9 mouse cellular contexts compared by ENCODE assay signal in genomic region chr1:89104066-89104765, GRCm38 (mm10). TPM values are rescaled to one million over a fixed set of nuclear protein-coding genes. Genes with fewer than 3 reads are reported as not detected.
A peak's percentile ranks its signal among the peaks of the same experiment; 100 is the strongest.
DNase-seq lines count a peak whose midpoint lies in the region; ATAC-seq lines count a peak whose summit lies in the region.
"Had no signal": no experiment of that assay in that cellular context is flagged by ENCODE, and none has a peak within 500 bp of the region (broad histone marks: within the 10 kb centered on the region; RNA-seq: fewer than 3 reads in every experiment).

No protein-coding gene starts in this region.

- H3K9me3 ChIP-seq in heart, embryonic 14.5 days (ENCODE audit: control insufficient read depth, low read length), result no peaks in the 10 kb centered on the region
- no peaks in the 10 kb centered on the region for H3K9me3 ChIP-seq in limb, embryonic 15.5 days

- peak overlapping the region; percentile 94 to 97 for H3K27ac ChIP-seq in heart, embryonic 14.5 days (replicated peaks in 1 of 2; ENCODE audit: control insufficient read depth in 1 of 2, insufficient read depth in 1 of 2, low read depth in 2 of 2, low read length in 2 of 2)
- peak overlapping the region; percentile 33; the same call in 1 of the 2 replicates for H3K27ac ChIP-seq in limb, embryonic 15.5 days

- H3K9ac ChIP-seq in heart, embryonic 14.5 days (ENCODE audit: low read length), result peak overlapping the region; percentile 42
- no peak overlapping the region for H3K9ac ChIP-seq in limb, embryonic 15.5 days

- DNase-seq in right cerebral cortex, postnatal 4 days, result peak; percentile 21
- no peak for DNase-seq in right cerebral cortex, adult 2 months (ENCODE audit: low spot score in 2 of 2)
- peak; percentile 65 for DNase-seq in urinary bladder, postnatal 25 days (ENCODE audit: low spot score)
- DNase-seq in thymus, postnatal 25 days, result no peak
- DNase-seq in left cerebral cortex, adult 11 months (ENCODE audit: low spot score), result no peak
- DNase-seq: thymus, postnatal 4 days had no signal

- no peaks in the 10 kb centered on the region for H3K27me3 ChIP-seq in heart, embryonic 14.5 days (ENCODE audit: control insufficient read depth, insufficient read depth, low read length)
- H3K27me3 ChIP-seq in limb, embryonic 15.5 days, result no peaks in the 10 kb centered on the region

- no peaks in the 10 kb centered on the region for H3K36me3 ChIP-seq in heart, embryonic 14.5 days (ENCODE audit: control insufficient read depth, insufficient read depth, low read length)
- H3K36me3 ChIP-seq in limb, embryonic 15.5 days, result no peaks in the 10 kb centered on the region

- ATAC-seq in heart, embryonic 14.5 days (ENCODE audit: insufficient number of reproducible peaks, insufficient read depth, low FRiP score, low read depth), result peak; percentile 14; the same call in 1 of the 2 replicates
- no peak for ATAC-seq in limb, embryonic 15.5 days (ENCODE audit: insufficient number of reproducible peaks, low FRiP score, low TSS enrichment, low read depth)
- ATAC-seq in frontal cortex, adult (ENCODE audit: low TSS enrichment), result no peak

- no peak overlapping the region for H3K4me3 ChIP-seq in heart, embryonic 14.5 days (ENCODE audit: control insufficient read depth in 1 of 2, insufficient read depth in 1 of 2, low read depth in 1 of 2, low read length in 2 of 2)
- H3K4me3 ChIP-seq in limb, embryonic 15.5 days, result no peak overlapping the region

- 62% methylated on average over 13 of the region's 13 CpGs for WGBS in heart, embryonic 14.5 days
- WGBS in limb, embryonic 15.5 days, result 49% methylated on average over 13 of the region's 13 CpGs

- H3K4me1 ChIP-seq in heart, embryonic 14.5 days (ENCODE audit: control insufficient read depth in 2 of 2, insufficient read depth in 2 of 2, low read length in 2 of 2), result peaks cover 59 to 71% of the 10 kb centered on the region in 2 experiments
- H3K4me1 ChIP-seq in limb, embryonic 15.5 days, result peaks cover 66% of the 10 kb centered on the region

- 0 out of 2 replicates have a peak overlapping the region, but pooled peaks have one; percentile 17 for H3K4me2 ChIP-seq in heart, embryonic 14.5 days (ENCODE audit: low read length)
- no peak overlapping the region for H3K4me2 ChIP-seq in limb, embryonic 15.5 days

RNA-seq across cellular contexts. Expression of gene Sh3bp4, which starts 34.0 kb away (rescaled TPM):
- polyA plus RNA-seq in heart, embryonic 14.5 days (2014; fragmentation: Nextera tagmentation; extraction: Ambion mirVana), result 17.2 and 19.2 TPM in 2 replicates
- 21.6 and 24.0 TPM in 2 replicates for polyA plus RNA-seq in limb, embryonic 15.5 days (2015; fragmentation: Nextera tagmentation; extraction: Ambion mirVana)

Comparison
In these comparisons a context has a peak if more than half of its experiments do, and no peak if none do; other contexts are left out.
1. DNase-seq: peak in right cerebral cortex, postnatal 4 days (single experiment) and urinary bladder, postnatal 25 days (single experiment); none in right cerebral cortex, adult 2 months (0 of 2), thymus, postnatal 25 days (single experiment) and left cerebral cortex, adult 11 months (single experiment).